In genomic region chr4:150914290-150914733, GRCm38 (mm10) we compare ENCODE assay signal across 8 mouse cellular contexts. TPM values are rescaled to one million over a fixed set of nuclear protein-coding genes. Genes with fewer than 3 reads are reported as not detected.
DNase-seq lines count a peak whose midpoint lies in the region; TF ChIP-seq lines count a peak whose summit lies in the region.

Park7 (minus strand) TSS chr4:150914437.
Tnfrsf9 (plus strand) TSS chr4:150914562.

- H3K4me1 ChIP-seq in megakaryocyte, embryonic 14.5 days: peaks cover 49% of the 10 kb centered on the region

- intact Hi-C loops in gastrocnemius, adult 2 months (cut with DNase I): no loop called here

- peak; percentile 49 for TF ChIP-seq CTCF in gastrocnemius, adult 2 months (IDR thresholded peaks at IDR 0.05)

- no peaks in the 10 kb centered on the region for H3K36me3 ChIP-seq in megakaryocyte, embryonic 14.5 days (replicated peaks; ENCODE audit: low read length)

- H3K27me3 ChIP-seq in megakaryocyte, embryonic 14.5 days (replicated peaks): no peaks in the 10 kb centered on the region

- H3K27ac ChIP-seq in gastrocnemius, adult 2 months: peak within 1 kb of the TSS; percentile 98

- H3K4me3 ChIP-seq in gastrocnemius, adult 2 months: peak within 1 kb of the TSS; percentile 97
- peak within 1 kb of the TSS; percentile 96 for H3K4me3 ChIP-seq in megakaryocyte, embryonic 14.5 days (replicated peaks)

- no peaks in the 10 kb centered on the region for H3K9me3 ChIP-seq in megakaryocyte, embryonic 14.5 days

- DNase-seq in WW6 (ENCODE audit: low read depth, low spot score): peak; percentile 92
- DNase-seq in cerebellum, postnatal 4 days (ENCODE audit: low spot score in 2 of 2): peak; percentile 92 to 96
- peak; percentile 99 for DNase-seq in gastrocnemius, adult 2 months
- peak; percentile 86 for DNase-seq in hindlimb bud, embryonic 11.5 days (ENCODE audit: extremely low spot score, low read depth, low spot score)
- peak; percentile 87 to 95 for DNase-seq in left cerebral cortex, adult 8-10 months (ENCODE audit: low spot score in 2 of 2)
- DNase-seq in right cerebral cortex, postnatal 10 days (ENCODE audit: low spot score in 2 of 2): peak; percentile 97 to 98
- peak; percentile 93 for DNase-seq in urinary bladder, postnatal 25 days (ENCODE audit: low spot score)

RNA-seq across cellular contexts. Expression of gene Park7, which starts in this region (rescaled TPM):
- 100 to 1,000 TPM; 579 to 815 TPM for total RNA-seq in gastrocnemius, adult 2 months (2021)
- 100 to 1,000 TPM; 202 to 227 (median 214) TPM for total RNA-seq in left cerebral cortex, adult 8-10 months (2022)
- polyA plus RNA-seq in megakaryocyte, embryonic 14.5 days (2012; ENCODE audit: insufficient read depth, low replicate concordance): 90.4 and 277 TPM in 2 replicates

RNA-seq across cellular contexts. Expression of gene Tnfrsf9, which starts in this region (rescaled TPM):
- total RNA-seq in gastrocnemius, adult 2 months (2021): under 1 TPM in 1 of 2 experiments, not detected in 1; 0.20 TPM
- total RNA-seq in left cerebral cortex, adult 8-10 months (2022): under 1 TPM; 0.37 to 0.55 (median 0.42) TPM
- polyA plus RNA-seq in megakaryocyte, embryonic 14.5 days (2012; ENCODE audit: insufficient read depth, low replicate concordance): 1.0 TPM in 1 of 2 replicates, not detected in the other

Comparison
In these comparisons a context has a peak if more than half of its experiments do, and no peak if none do; other contexts are left out.
1. Peak in every context shown above with its lines: DNase-seq, H3K4me3 ChIP-seq and H3K27ac ChIP-seq.